Mouse (Mus musculus) macrophage (primary cell): ENCODE measurements around the gene Rbm41. TPM values are rescaled to one million over a fixed set of nuclear protein-coding genes. Genes with fewer than 3 reads are reported as not detected.
A peak's percentile ranks its signal among the peaks of the same experiment; 100 is the strongest.

Experiments used
- H3K27ac ChIP-seq: fragments of 350-480 bp; formaldehyde crosslinking; 2 replicates; pipeline ENCODE4 v1.9.0; 2021
- H3K36me3 ChIP-seq: fragments of 350-480 bp; formaldehyde crosslinking; 2 replicates; pipeline ENCODE4 v1.9.0; 2021; ENCODE audit errors: inconsistent target
- H3K4me3 ChIP-seq: fragments of 350-480 bp; formaldehyde crosslinking; 2 replicates; pipeline ENCODE4 v1.9.0; 2021; ENCODE audit errors: inconsistent target
- H3K79me2 ChIP-seq: fragments of 350-480 bp; formaldehyde crosslinking; 2 replicates; pipeline ENCODE4 v1.9.0; 2021; ENCODE audit errors: inconsistent target
- WGBS: methylation state at CpG from one replicate; pipeline ENCODE4 v1.1.7; 2026; ENCODE audit warnings: inconsistent platforms; ENCODE audit not compliant: missing documents; 5-methylcytosine and 5-hydroxymethylcytosine counted together
- polyA plus RNA-seq: library from polyadenylated mRNA; stranded (reverse); fragments of 250-400 nt; gene quantifications from 3 replicates; pipeline ENCODE4 v1.2.4, GENCODE M21; 2018; ENCODE audit warnings: inconsistent platforms
- total RNA-seq, 78 experiments: library from RNA; depleted of rRNA; stranded (reverse); fragments of 250-400 nt; gene quantifications; 1 replicate in 9 of 78; 2 replicates in 24 of 78; 3 replicates in 43 of 78; 4 replicates in 2 of 78; pipeline ENCODE4 v1.2.4; 2018; ENCODE audit warnings: inconsistent platforms in 56 of 78

The Rbm41 gene
- total RNA-seq (2018; cell fraction: chromatin; rRNA removed): 10 to 100 TPM; 18.6 to 58.9 (median 44.3) TPM
- total RNA-seq (2018; cell fraction: cytosol; rRNA removed): 10 to 100 TPM in 4 of 26 experiments, 1 to 10 TPM in 22; 5.8 to 11.4 (median 8.5) TPM
- 10 to 100 TPM; 15.2 to 57.0 (median 29.7) TPM for total RNA-seq (2018; cell fraction: nucleus; rRNA removed)
- 3.3 to 5.9 TPM (median 5.7 TPM) in 3 replicates for polyA plus RNA-seq

- H3K36me3 ChIP-seq: 0 out of 2 replicates have a peak, but pooled peaks cover 5% of the 10 kb centered on the region
- peaks cover 29% of the 10 kb centered on the region; the same call in 1 of the 2 replicates for H3K79me2 ChIP-seq
- peak within 1 kb of the TSS; percentile 66 for H3K4me3 ChIP-seq
- H3K27ac ChIP-seq: peak within 1 kb of the TSS; percentile 16; the same call in 1 of the 2 replicates
- WGBS: 20% methylated on average over 19 of the region's 25 CpGs
Observed at GRCm38 (mm10) chrX:139997740-139998690, at the start of gene Rbm41. Gene Rbm41, minus strand, starts transcription at chrX:139998595.

GRCm38 (mm10) chrX:139998691-139999065 lies 283 bp upstream of the Rbm41 start:
- peak overlapping the region; percentile 66 for H3K4me3 ChIP-seq
- WGBS: 68% methylated on average over 4 of the region's 4 CpGs

GRCm38 (mm10) chrX:139982115-139982514 lies 16.3 kb downstream of the Rbm41 start:
- Histone ChIP-seq H3K27ac (no peak overlapping the region), H3K4me3 (no peak overlapping the region), H3K36me3 (no peaks in the 10 kb centered on the region), H3K79me2 (no peaks in the 10 kb centered on the region)
- WGBS: 85% methylated on average over 5 of the region's 5 CpGs

More at GRCm38 (mm10) chrX:139998691-139999065, 283 bp upstream of the Rbm41 start:
- H3K27ac ChIP-seq: no peak overlapping the region
- no peaks in the 10 kb centered on the region for H3K36me3 ChIP-seq
- peaks cover 29% of the 10 kb centered on the region; the same call in 1 of the 2 replicates for H3K79me2 ChIP-seq

- no peak overlapping the region for H3K27ac ChIP-seq
- H3K36me3 ChIP-seq: no peaks in the 10 kb centered on the region
- no peak overlapping the region for H3K4me3 ChIP-seq
- H3K79me2 ChIP-seq: no peaks in the 10 kb centered on the region
- 77% methylated on average over 1 of the region's 1 CpGs for WGBS
Observed at GRCm38 (mm10) chrX:139933507-139933906, 64.9 kb downstream of the Rbm41 start.

- H3K79me2 ChIP-seq: no peaks in the 10 kb centered on the region
Observed at GRCm38 (mm10) chrX:139932472-139932871, 65.9 kb downstream of the Rbm41 start.

GRCm38 (mm10) chrX:139920572-139920971 lies 77.8 kb downstream of the Rbm41 start:
- Histone ChIP-seq H3K4me3 (no peak overlapping the region), H3K27ac (no peak overlapping the region), H3K79me2 (no peaks in the 10 kb centered on the region), H3K36me3 (no peaks in the 10 kb centered on the region)
- 89% methylated on average over 4 of the region's 4 CpGs for WGBS

More at GRCm38 (mm10) chrX:139932472-139932871, 65.9 kb downstream of the Rbm41 start:
- WGBS: 88% methylated on average over 3 of the region's 3 CpGs
- no peaks in the 10 kb centered on the region for H3K36me3 ChIP-seq
- no peak overlapping the region for H3K27ac ChIP-seq
- no peak overlapping the region for H3K4me3 ChIP-seq

- 89% methylated on average over 1 of the region's 1 CpGs for WGBS
- no peaks in the 10 kb centered on the region for H3K79me2 ChIP-seq
- H3K27ac ChIP-seq: no peak overlapping the region
- no peaks in the 10 kb centered on the region for H3K36me3 ChIP-seq
- no peak overlapping the region for H3K4me3 ChIP-seq
Observed at GRCm38 (mm10) chrX:139891387-139891786, 107.0 kb downstream of the Rbm41 start.

GRCm38 (mm10) chrX:139883221-139883620 lies 115.2 kb downstream of the Rbm41 start:
- H3K36me3 ChIP-seq: no peaks in the 10 kb centered on the region
- H3K79me2 ChIP-seq: no peaks in the 10 kb centered on the region
- H3K4me3 ChIP-seq: no peak overlapping the region

GRCm38 (mm10) chrX:139877936-139878335 lies 120.5 kb downstream of the Rbm41 start:
- Histone ChIP-seq H3K4me3 (no peak overlapping the region), H3K27ac (no peak overlapping the region), H3K79me2 (no peaks in the 10 kb centered on the region), H3K36me3 (no peaks in the 10 kb centered on the region)
- WGBS: 82% methylated on average over 3 of the region's 3 CpGs

More at GRCm38 (mm10) chrX:139883221-139883620, 115.2 kb downstream of the Rbm41 start:
- H3K27ac ChIP-seq: no peak overlapping the region

- H3K27ac ChIP-seq: no peak overlapping the region
- H3K4me3 ChIP-seq: no peak overlapping the region
- no peaks in the 10 kb centered on the region for H3K79me2 ChIP-seq
- H3K36me3 ChIP-seq: no peaks in the 10 kb centered on the region
- WGBS: 86% methylated on average over 7 of the region's 7 CpGs
Observed at GRCm38 (mm10) chrX:139877105-139877504, 121.3 kb downstream of the Rbm41 start.

- Histone ChIP-seq H3K27ac (no peak within 1 kb of the TSS), H3K36me3 (no peaks in the 10 kb centered on the region), H3K79me2 (no peaks in the 10 kb centered on the region), H3K4me3 (no peak within 1 kb of the TSS)
- 26% methylated on average over 51 of the region's 87 CpGs for WGBS
Observed at GRCm38 (mm10) chrX:139870938-139871791, 127.2 kb downstream of the Rbm41 start, which contains the start of gene Morc4. Gene Morc4, minus strand, starts transcription at chrX:139871677.

- Histone ChIP-seq H3K4me3 (no peak overlapping the region), H3K27ac (no peak overlapping the region), H3K36me3 (no peaks in the 10 kb centered on the region), H3K79me2 (no peaks in the 10 kb centered on the region)
- WGBS: 21% methylated on average over 13 of the region's 15 CpGs
Observed at GRCm38 (mm10) chrX:139870300-139870711, 128.1 kb downstream of the Rbm41 start.

- WGBS: 100% methylated on average over 5 of the region's 5 CpGs
- Histone ChIP-seq H3K27ac (no peak overlapping the region), H3K79me2 (no peaks in the 10 kb centered on the region), H3K36me3 (no peaks in the 10 kb centered on the region), H3K4me3 (no peak overlapping the region)
Observed at GRCm38 (mm10) chrX:139859402-139859801, 139.0 kb downstream of the Rbm41 start.

GRCm38 (mm10) chrX:139854795-139855194 lies 143.6 kb downstream of the Rbm41 start:
- Histone ChIP-seq H3K79me2 (no peaks in the 10 kb centered on the region), H3K27ac (no peak overlapping the region), H3K4me3 (no peak overlapping the region), H3K36me3 (no peaks in the 10 kb centered on the region)
- WGBS: 97% methylated on average over 4 of the region's 4 CpGs
